Mouse (Mus musculus) liver, adult 2 months (tissue): ENCODE results near the gene Kdm2a.

ENCODE experiments used
- CTCF ChIP-seq: fragments of 200-500 bp; IDR thresholded peaks from 2 replicates; pipeline ENCODE4 v1.5.1; 2011; ENCODE audit warnings: low read depth, low read length, control low read depth
- POLR2A ChIP-seq: fragments of 200-500 bp; IDR thresholded peaks from 2 replicates; pipeline ENCODE4 v1.6.1; 2011; ENCODE audit warnings: low read length, control low read depth; ENCODE audit not compliant: insufficient read depth; ENCODE audit errors: extremely low read depth

- no peak for TF ChIP-seq POLR2A
- no peak for TF ChIP-seq CTCF
Measured at GRCm38 (mm10) chr19:4422581-4422980, 24.5 kb upstream of the Kdm2a start.
